In genomic region chr7:71378812-71379760, GRCm38 (mm10) we compare ENCODE assay signal across 9 mouse cellular contexts. TPM values are rescaled to one million over a fixed set of nuclear protein-coding genes. Genes with fewer than 3 reads are reported as not detected.
DNase-seq lines count a peak whose midpoint lies in the region; ATAC-seq lines count a peak whose summit lies in the region.
"Had no signal": no experiment of that assay in that cellular context is flagged by ENCODE, and none has a peak within 500 bp of the region (broad histone marks: within the 10 kb centered on the region; RNA-seq: fewer than 3 reads in every experiment).

No protein-coding gene starts in this region.

- H3K36me3 ChIP-seq in kidney, embryonic 15.5 days: no peaks in the 10 kb centered on the region
- no peaks in the 10 kb centered on the region for H3K36me3 ChIP-seq in stomach, embryonic 14.5 days (ENCODE audit: control insufficient read depth, insufficient read depth, low read length)

- no peak overlapping the region for H3K4me3 ChIP-seq in kidney, embryonic 15.5 days (replicated peaks)
- H3K4me3 ChIP-seq in stomach, embryonic 14.5 days (ENCODE audit: low read depth, low read length): no peak overlapping the region

- H3K4me1 ChIP-seq in kidney, embryonic 15.5 days: peaks cover 67% of the 10 kb centered on the region
- peaks cover 26% of the 10 kb centered on the region for H3K4me1 ChIP-seq in stomach, embryonic 14.5 days (ENCODE audit: control insufficient read depth, insufficient read depth, low read length)

- no peaks in the 10 kb centered on the region for H3K9me3 ChIP-seq in kidney, embryonic 15.5 days (replicated peaks)
- no peaks in the 10 kb centered on the region for H3K9me3 ChIP-seq in stomach, embryonic 14.5 days (ENCODE audit: control insufficient read depth, low read depth, low read length)

- H3K27ac ChIP-seq in kidney, embryonic 15.5 days: peak overlapping the region; percentile 92
- H3K27ac ChIP-seq in stomach, embryonic 14.5 days (ENCODE audit: low read length): peak overlapping the region; percentile 48; the same call in 1 of the 2 replicates
- H3K27ac ChIP-seq: macrophage had no signal

- H3K27me3 ChIP-seq in kidney, embryonic 15.5 days: no peaks in the 10 kb centered on the region
- no peaks in the 10 kb centered on the region for H3K27me3 ChIP-seq in stomach, embryonic 14.5 days (ENCODE audit: control insufficient read depth, insufficient read depth, low read length)

- WGBS in kidney, embryonic 15.5 days: 45% methylated on average over 18 of the region's 18 CpGs
- WGBS in stomach, embryonic 14.5 days: 61% methylated on average over 18 of the region's 18 CpGs

- DNase-seq in right cerebral cortex, adult 18-20 months: peak; percentile 4
- DNase-seq in right cerebral cortex, postnatal 36 days (ENCODE audit: low spot score in 2 of 2): no peak
- peak; percentile 2 for DNase-seq in cerebellum, adult 11 months
- peak; percentile 3 for DNase-seq in gastrocnemius, adult 8-10 months (ENCODE audit: low spot score in 2 of 2)
- peak; percentile 14 to 53 for DNase-seq in lung, adult 18-20 months
- no peak for DNase-seq in B cell, adult 2 months

- H3K4me2 ChIP-seq in kidney, embryonic 15.5 days: peak overlapping the region; percentile 19; the same call in 1 of the 2 replicates
- no peak overlapping the region for H3K4me2 ChIP-seq in stomach, embryonic 14.5 days (replicated peaks; ENCODE audit: low read depth, low read length)

- peak; percentile 34 for ATAC-seq in kidney, embryonic 15.5 days (replicated peaks; ENCODE audit: low FRiP score)
- ATAC-seq in stomach, embryonic 14.5 days (ENCODE audit: insufficient number of reproducible peaks, insufficient read depth, low FRiP score, low read depth): no peak

- no peak overlapping the region for H3K9ac ChIP-seq in kidney, embryonic 15.5 days
- no peak overlapping the region for H3K9ac ChIP-seq in stomach, embryonic 14.5 days (replicated peaks; ENCODE audit: low read depth, low read length)

RNA-seq across cellular contexts. Expression of gene Gm10295, which starts 27.8 kb away (rescaled TPM):
- not detected for total RNA-seq in gastrocnemius, adult 8-10 months (2022)
- polyA plus RNA-seq in kidney, embryonic 15.5 days (2015; fragmentation: Nextera tagmentation; extraction: Ambion mirVana): not detected in 2 replicates
- polyA plus RNA-seq in stomach, embryonic 14.5 days (2014; fragmentation: Nextera tagmentation; extraction: Ambion mirVana): not detected in 2 replicates
- polyA plus RNA-seq: macrophage had no signal

Comparison
In these comparisons a context has a peak if more than half of its experiments do, and no peak if none do; other contexts are left out.
1. DNase-seq: peak in right cerebral cortex, adult 18-20 months (single experiment), cerebellum, adult 11 months (single experiment), gastrocnemius, adult 8-10 months (2 of 2) and lung, adult 18-20 months (2 of 2); none in right cerebral cortex, postnatal 36 days (0 of 2) and B cell, adult 2 months (0 of 2).